Mouse (Mus musculus): ENCODE measurements at regions not wholly inside any gene's neighbourhood (a gene's known extent, or its start where the extent isn't known, plus 50 kb on each side); places are given as distances from the start of the nearest gene placed in this dataset.

GRCm38 (mm10) chr1:194435060-194435459, 183.0 kb upstream of the Plxna2 start:
- TF ChIP-seq CTCF (IDR thresholded peaks at IDR 0.05; ENCODE audit: borderline replicate concordance, insufficient read depth, low read depth, low read length) (no peak), POLR2A (IDR thresholded peaks at IDR 0.05; ENCODE audit: borderline replicate concordance, insufficient read depth, low read length) (no peak)
- H3K27me3 ChIP-seq (ENCODE audit: control insufficient read depth, insufficient read depth, low read length): no peaks in the 10 kb centered on the region
- no peak overlapping the region for H3K27ac ChIP-seq (ENCODE audit: insufficient read depth, low read length)
- WGBS: 90% methylated on average over 3 of the region's 3 CpGs
- no peak overlapping the region for H3K4me3 ChIP-seq (replicated peaks; ENCODE audit: insufficient read depth, low read depth, low read length)
- no peak for DNase-seq
- no peaks in the 10 kb centered on the region for H3K4me1 ChIP-seq (ENCODE audit: control insufficient read depth, insufficient read depth, low read length)

- TF ChIP-seq CTCF (IDR thresholded peaks at IDR 0.05; ENCODE audit: borderline replicate concordance, insufficient read depth, low read depth, low read length): no peak
- TF ChIP-seq POLR2A (IDR thresholded peaks at IDR 0.05; ENCODE audit: borderline replicate concordance, insufficient read depth, low read length): no peak
- H3K4me1 ChIP-seq (ENCODE audit: control insufficient read depth, insufficient read depth, low read length): no peaks in the 10 kb centered on the region
- no peak overlapping the region for H3K4me3 ChIP-seq (replicated peaks; ENCODE audit: insufficient read depth, low read depth, low read length)
- 81% methylated on average over 3 of the region's 3 CpGs for WGBS
- no peak for DNase-seq
- H3K27me3 ChIP-seq (ENCODE audit: control insufficient read depth, insufficient read depth, low read length): no peaks in the 10 kb centered on the region
- no peak overlapping the region for H3K27ac ChIP-seq (ENCODE audit: insufficient read depth, low read length)
These were observed 189.4 kb upstream of the Plxna2 start for GRCm38 (mm10) chr1:194428586-194428985.

GRCm38 (mm10) chr1:194426293-194426692, 191.7 kb upstream of the Plxna2 start:
- no peak overlapping the region for H3K4me3 ChIP-seq (replicated peaks; ENCODE audit: insufficient read depth, low read depth, low read length)
- no peak for DNase-seq
- no peaks in the 10 kb centered on the region for H3K4me1 ChIP-seq (ENCODE audit: control insufficient read depth, insufficient read depth, low read length)
- H3K27ac ChIP-seq (ENCODE audit: insufficient read depth, low read length): no peak overlapping the region
- WGBS: 76% methylated on average over 6 of the region's 6 CpGs
- no peaks in the 10 kb centered on the region for H3K27me3 ChIP-seq (ENCODE audit: control insufficient read depth, insufficient read depth, low read length)
- TF ChIP-seq POLR2A (IDR thresholded peaks at IDR 0.05; ENCODE audit: borderline replicate concordance, insufficient read depth, low read length) (no peak), CTCF (IDR thresholded peaks at IDR 0.05; ENCODE audit: borderline replicate concordance, insufficient read depth, low read depth, low read length) (no peak)

GRCm38 (mm10) chr1:194424201-194424600, 193.8 kb upstream of the Plxna2 start:
- Histone ChIP-seq H3K27ac (ENCODE audit: insufficient read depth, low read length) (no peak overlapping the region), H3K4me1 (ENCODE audit: control insufficient read depth, insufficient read depth, low read length) (no peaks in the 10 kb centered on the region), H3K4me3 (replicated peaks; ENCODE audit: insufficient read depth, low read depth, low read length) (no peak overlapping the region), H3K27me3 (ENCODE audit: control insufficient read depth, insufficient read depth, low read length) (no peaks in the 10 kb centered on the region)
- TF ChIP-seq CTCF (IDR thresholded peaks at IDR 0.05; ENCODE audit: borderline replicate concordance, insufficient read depth, low read depth, low read length) (no peak), POLR2A (IDR thresholded peaks at IDR 0.05; ENCODE audit: borderline replicate concordance, insufficient read depth, low read length) (no peak)
- no peak for DNase-seq
- 90% methylated on average over 2 of the region's 2 CpGs for WGBS

GRCm38 (mm10) chr1:194412193-194412592, 205.8 kb upstream of the Plxna2 start:
- Histone ChIP-seq H3K27ac (ENCODE audit: insufficient read depth, low read length) (no peak overlapping the region), H3K4me3 (replicated peaks; ENCODE audit: insufficient read depth, low read depth, low read length) (no peak overlapping the region), H3K27me3 (ENCODE audit: control insufficient read depth, insufficient read depth, low read length) (no peaks in the 10 kb centered on the region), H3K4me1 (ENCODE audit: control insufficient read depth, insufficient read depth, low read length) (no peaks in the 10 kb centered on the region)
- WGBS: 89% methylated on average over 5 of the region's 5 CpGs
- TF ChIP-seq CTCF (IDR thresholded peaks at IDR 0.05; ENCODE audit: borderline replicate concordance, insufficient read depth, low read depth, low read length) (no peak), POLR2A (IDR thresholded peaks at IDR 0.05; ENCODE audit: borderline replicate concordance, insufficient read depth, low read length) (no peak)
- DNase-seq: no peak

- TF ChIP-seq CTCF (IDR thresholded peaks at IDR 0.05; ENCODE audit: borderline replicate concordance, insufficient read depth, low read depth, low read length) (no peak), POLR2A (IDR thresholded peaks at IDR 0.05; ENCODE audit: borderline replicate concordance, insufficient read depth, low read length) (no peak)
- Histone ChIP-seq H3K4me3 (replicated peaks; ENCODE audit: insufficient read depth, low read depth, low read length) (no peak overlapping the region), H3K4me1 (ENCODE audit: control insufficient read depth, insufficient read depth, low read length) (no peaks in the 10 kb centered on the region), H3K27me3 (ENCODE audit: control insufficient read depth, insufficient read depth, low read length) (no peaks in the 10 kb centered on the region), H3K27ac (ENCODE audit: insufficient read depth, low read length) (no peak overlapping the region)
- no peak for DNase-seq
- WGBS: 68% methylated on average over 2 of the region's 2 CpGs
These were observed 206.2 kb upstream of the Plxna2 start for GRCm38 (mm10) chr1:194411788-194412187.

- no peaks in the 10 kb centered on the region for H3K27me3 ChIP-seq (ENCODE audit: control insufficient read depth, insufficient read depth, low read length)
- no peak overlapping the region for H3K4me3 ChIP-seq (replicated peaks; ENCODE audit: insufficient read depth, low read depth, low read length)
- no peak for DNase-seq
- TF ChIP-seq POLR2A (IDR thresholded peaks at IDR 0.05; ENCODE audit: borderline replicate concordance, insufficient read depth, low read length) (no peak), CTCF (IDR thresholded peaks at IDR 0.05; ENCODE audit: borderline replicate concordance, insufficient read depth, low read depth, low read length) (no peak)
- no peak overlapping the region for H3K27ac ChIP-seq (ENCODE audit: insufficient read depth, low read length)
- no peaks in the 10 kb centered on the region for H3K4me1 ChIP-seq (ENCODE audit: control insufficient read depth, insufficient read depth, low read length)
These were observed 218.7 kb upstream of the Plxna2 start for GRCm38 (mm10) chr1:194399281-194399680.

GRCm38 (mm10) chr1:194396754-194397460, 221.1 kb upstream of the Plxna2 start:
- TF ChIP-seq POLR2A (IDR thresholded peaks at IDR 0.05; ENCODE audit: borderline replicate concordance, insufficient read depth, low read length) (no peak), CTCF (IDR thresholded peaks at IDR 0.05; ENCODE audit: borderline replicate concordance, insufficient read depth, low read depth, low read length) (no peak)
- H3K4me1 ChIP-seq (ENCODE audit: control insufficient read depth, insufficient read depth, low read length): no peaks in the 10 kb centered on the region
- H3K27ac ChIP-seq (ENCODE audit: insufficient read depth, low read length): no peak overlapping the region
- no peaks in the 10 kb centered on the region for H3K27me3 ChIP-seq (ENCODE audit: control insufficient read depth, insufficient read depth, low read length)
- no peak overlapping the region for H3K4me3 ChIP-seq (replicated peaks; ENCODE audit: insufficient read depth, low read depth, low read length)
- no peak for DNase-seq
- 73% methylated on average over 4 of the region's 4 CpGs for WGBS
